Mouse (Mus musculus) bone marrow macrophage, adult 2 months (primary cell): ENCODE measurements at regions not wholly inside any gene's neighbourhood (a gene's known extent, or its start where the extent isn't known, plus 50 kb on each side); places are given as distances from the start of the nearest gene placed in this dataset.

ENCODE experiments used
- H3K27ac ChIP-seq: 2 replicates; pipeline ENCODE4 v1.5.1; 2012; ENCODE audit warnings: low read depth, low read length; ENCODE audit not compliant: insufficient read depth
- H3K4me1 ChIP-seq: 2 replicates; pipeline ENCODE4 v1.6.1; 2012; ENCODE audit warnings: low read length; ENCODE audit not compliant: control insufficient read depth, insufficient read depth
- H3K4me3 ChIP-seq: 2 replicates; pipeline ENCODE4 v1.5.1; 2012; ENCODE audit warnings: mild to moderate bottlenecking, low read length, moderate library complexity; ENCODE audit not compliant: insufficient read depth
- CTCF ChIP-seq: IDR thresholded peaks from 2 replicates; pipeline ENCODE4 v1.5.1; 2012; ENCODE audit warnings: low read depth, mild to moderate bottlenecking, low read length, moderate library complexity
- POLR2A ChIP-seq: IDR thresholded peaks from 2 replicates; pipeline ENCODE4 v1.6.1; 2012; ENCODE audit warnings: mild to moderate bottlenecking, low read depth, low read length, borderline replicate concordance

DNA sequence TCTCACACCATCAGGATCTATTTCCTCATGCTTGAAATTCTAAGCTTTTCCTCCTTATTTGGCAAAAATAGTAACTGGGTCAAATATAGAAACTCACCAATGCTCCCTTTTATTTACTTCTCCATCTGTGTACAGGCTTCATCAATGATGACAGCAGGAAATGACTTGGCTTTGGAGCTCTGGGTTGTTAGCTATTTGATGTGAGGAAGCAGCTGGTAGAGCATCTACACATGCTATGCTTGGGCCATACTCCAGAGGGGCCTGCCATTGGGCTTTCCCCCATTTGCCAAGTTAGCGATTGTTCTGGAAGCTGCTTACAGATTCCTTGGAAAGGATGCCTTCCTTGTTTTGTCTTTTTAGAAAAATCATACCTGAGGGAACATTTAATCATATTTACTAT lies 181.5 kb upstream of the F9 start:
- no peak overlapping the region for H3K4me3 ChIP-seq
- no peak for TF ChIP-seq CTCF
- TF ChIP-seq POLR2A = no peak
- H3K27ac ChIP-seq = peak overlapping the region; percentile 86
- H3K4me1 ChIP-seq = peaks cover 4% of the 10 kb centered on the region; the same call in 1 of the 2 replicates
